Mouse (Mus musculus): ENCODE measurements around the gene Spen. TPM values are rescaled to one million over a fixed set of nuclear protein-coding genes. Genes with fewer than 3 reads are reported as not detected.
A peak's percentile ranks its signal among the peaks of the same experiment; 100 is the strongest.

Gene Spen
- polyA plus RNA-seq, 1 experiment, result 46.9 TPM

GRCm38 (mm10) chr4:141455526-141455925, 82.9 kb downstream of the Spen start:
- Histone ChIP-seq H3K4me3 (ENCODE audit: low read depth, low read length) (no peak overlapping the region), H3K9ac (ENCODE audit: low read depth, poor library complexity, severe bottlenecking) (no peak overlapping the region), H3K27me3 (ENCODE audit: control insufficient read depth, insufficient read depth, low read length, poor library complexity, severe bottlenecking) (no peaks in the 10 kb centered on the region), H3K9me3 (replicated peaks; ENCODE audit: control insufficient read depth, insufficient read depth, low read length, poor library complexity, severe bottlenecking) (no peaks in the 10 kb centered on the region), H3K27ac (ENCODE audit: insufficient read depth, low read length) (no peak overlapping the region), H3K36me3 (ENCODE audit: control insufficient read depth, insufficient read depth, low read length, poor library complexity, severe bottlenecking) (no peaks in the 10 kb centered on the region), H3K4me1 (ENCODE audit: control insufficient read depth, insufficient read depth, low read length) (peaks cover 2% of the 10 kb centered on the region)
- TF ChIP-seq CTCF (IDR thresholded peaks at IDR 0.05; ENCODE audit: low read depth, low read length) (no peak), POLR2A (IDR thresholded peaks at IDR 0.05; ENCODE audit: insufficient read depth, low read length) (no peak), EP300 (IDR thresholded peaks at IDR 0.05; ENCODE audit: insufficient read depth, low read depth, low read length) (no peak)

GRCm38 (mm10) chr4:141454581-141455350, 83.6 kb downstream of the Spen start:
- no peak for TF ChIP-seq POLR2A (IDR thresholded peaks at IDR 0.05; ENCODE audit: insufficient read depth, low read length)
- TF ChIP-seq CTCF (IDR thresholded peaks at IDR 0.05; ENCODE audit: low read depth, low read length), result no peak
- no peak for TF ChIP-seq EP300 (IDR thresholded peaks at IDR 0.05; ENCODE audit: insufficient read depth, low read depth, low read length)
- Histone ChIP-seq H3K4me3 (ENCODE audit: low read depth, low read length) (no peak overlapping the region), H3K4me1 (ENCODE audit: control insufficient read depth, insufficient read depth, low read length) (peaks cover 2% of the 10 kb centered on the region), H3K9ac (ENCODE audit: low read depth, poor library complexity, severe bottlenecking) (no peak overlapping the region), H3K36me3 (ENCODE audit: control insufficient read depth, insufficient read depth, low read length, poor library complexity, severe bottlenecking) (no peaks in the 10 kb centered on the region), H3K27ac (ENCODE audit: insufficient read depth, low read length) (no peak overlapping the region), H3K27me3 (ENCODE audit: control insufficient read depth, insufficient read depth, low read length, poor library complexity, severe bottlenecking) (no peaks in the 10 kb centered on the region), H3K9me3 (replicated peaks; ENCODE audit: control insufficient read depth, insufficient read depth, low read length, poor library complexity, severe bottlenecking) (no peaks in the 10 kb centered on the region)

GRCm38 (mm10) chr4:141451916-141452450, 86.4 kb downstream of the Spen start:
- no peak overlapping the region for H3K4me3 ChIP-seq (ENCODE audit: low read depth, low read length)
- H3K9me3 ChIP-seq (replicated peaks; ENCODE audit: control insufficient read depth, insufficient read depth, low read length, poor library complexity, severe bottlenecking), result no peaks in the 10 kb centered on the region
- H3K36me3 ChIP-seq (ENCODE audit: control insufficient read depth, insufficient read depth, low read length, poor library complexity, severe bottlenecking), result no peaks in the 10 kb centered on the region
- no peak overlapping the region for H3K9ac ChIP-seq (ENCODE audit: low read depth, poor library complexity, severe bottlenecking)
- H3K4me1 ChIP-seq (ENCODE audit: control insufficient read depth, insufficient read depth, low read length), result no peaks in the 10 kb centered on the region
- no peak overlapping the region for H3K27ac ChIP-seq (ENCODE audit: insufficient read depth, low read length)
- TF ChIP-seq POLR2A (IDR thresholded peaks at IDR 0.05; ENCODE audit: insufficient read depth, low read length), result no peak
- TF ChIP-seq CTCF (IDR thresholded peaks at IDR 0.05; ENCODE audit: low read depth, low read length), result no peak
- TF ChIP-seq EP300 (IDR thresholded peaks at IDR 0.05; ENCODE audit: insufficient read depth, low read depth, low read length), result no peak
- H3K27me3 ChIP-seq (ENCODE audit: control insufficient read depth, insufficient read depth, low read length, poor library complexity, severe bottlenecking), result no peaks in the 10 kb centered on the region

DNA sequence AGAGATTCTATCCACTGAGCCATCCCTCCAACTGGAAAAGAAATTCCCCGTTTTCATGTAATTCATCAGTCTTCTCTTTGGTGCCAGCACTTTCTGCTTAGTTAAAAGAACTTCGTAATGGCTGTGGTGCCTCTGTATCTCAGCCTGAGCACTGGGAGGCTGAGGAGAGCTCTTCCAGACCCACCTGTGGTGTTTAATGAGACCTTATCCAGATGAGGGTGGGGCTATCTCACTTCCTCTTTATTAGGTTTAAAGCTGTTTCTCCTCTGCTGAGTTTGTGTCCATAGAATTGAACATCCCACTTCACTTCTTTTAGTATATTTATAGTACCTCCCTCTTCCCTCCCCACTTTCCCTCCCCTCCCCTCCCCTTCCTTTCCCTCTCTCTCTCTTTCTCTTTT, 87.1 kb downstream of the Spen start:
- Histone ChIP-seq H3K9me3 (replicated peaks; ENCODE audit: control insufficient read depth, insufficient read depth, low read length, poor library complexity, severe bottlenecking) (no peaks in the 10 kb centered on the region), H3K9ac (ENCODE audit: low read depth, poor library complexity, severe bottlenecking) (no peak overlapping the region), H3K36me3 (ENCODE audit: control insufficient read depth, insufficient read depth, low read length, poor library complexity, severe bottlenecking) (no peaks in the 10 kb centered on the region), H3K4me1 (ENCODE audit: control insufficient read depth, insufficient read depth, low read length) (no peaks in the 10 kb centered on the region), H3K27me3 (ENCODE audit: control insufficient read depth, insufficient read depth, low read length, poor library complexity, severe bottlenecking) (no peaks in the 10 kb centered on the region), H3K27ac (ENCODE audit: insufficient read depth, low read length) (no peak overlapping the region), H3K4me3 (ENCODE audit: low read depth, low read length) (no peak overlapping the region)
- no peak for TF ChIP-seq EP300 (IDR thresholded peaks at IDR 0.05; ENCODE audit: insufficient read depth, low read depth, low read length)
- no peak for TF ChIP-seq POLR2A (IDR thresholded peaks at IDR 0.05; ENCODE audit: insufficient read depth, low read length)
- TF ChIP-seq CTCF (IDR thresholded peaks at IDR 0.05; ENCODE audit: low read depth, low read length), result no peak

- Histone ChIP-seq H3K36me3 (ENCODE audit: control insufficient read depth, insufficient read depth, low read length, poor library complexity, severe bottlenecking) (no peaks in the 10 kb centered on the region), H3K9ac (ENCODE audit: low read depth, poor library complexity, severe bottlenecking) (no peak overlapping the region), H3K27ac (ENCODE audit: insufficient read depth, low read length) (no peak overlapping the region), H3K4me3 (ENCODE audit: low read depth, low read length) (no peak overlapping the region), H3K4me1 (ENCODE audit: control insufficient read depth, insufficient read depth, low read length) (peaks cover 4% of the 10 kb centered on the region), H3K9me3 (replicated peaks; ENCODE audit: control insufficient read depth, insufficient read depth, low read length, poor library complexity, severe bottlenecking) (no peaks in the 10 kb centered on the region), H3K27me3 (ENCODE audit: control insufficient read depth, insufficient read depth, low read length, poor library complexity, severe bottlenecking) (no peaks in the 10 kb centered on the region)
- TF ChIP-seq POLR2A (IDR thresholded peaks at IDR 0.05; ENCODE audit: insufficient read depth, low read length) (no peak), CTCF (IDR thresholded peaks at IDR 0.05; ENCODE audit: low read depth, low read length) (no peak), EP300 (IDR thresholded peaks at IDR 0.05; ENCODE audit: insufficient read depth, low read depth, low read length) (no peak)
Measured at GRCm38 (mm10) chr4:141446211-141446610, 92.2 kb downstream of the Spen start.

DNA sequence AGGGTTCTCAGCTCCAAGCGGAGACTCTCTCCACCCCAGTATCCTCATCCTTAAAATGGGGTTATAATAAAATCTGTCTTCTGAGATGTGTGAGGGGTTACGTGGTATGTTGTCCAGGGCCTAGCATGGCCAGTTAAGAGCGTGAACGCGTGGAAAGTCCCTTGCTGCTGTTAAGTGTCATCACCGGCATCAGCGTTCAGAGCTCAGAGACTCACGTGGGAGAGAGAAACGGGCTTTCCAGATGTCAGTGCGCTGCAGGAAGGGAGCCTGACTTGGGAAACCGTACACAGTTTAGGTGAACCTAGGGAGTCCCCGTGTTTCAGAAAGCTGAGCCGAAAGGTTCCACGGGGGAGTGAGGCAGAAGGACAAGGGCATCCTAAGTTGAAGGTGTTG, 93.1 kb downstream of the Spen start:
- H3K9me3 ChIP-seq (replicated peaks; ENCODE audit: control insufficient read depth, insufficient read depth, low read length, poor library complexity, severe bottlenecking), result no peaks in the 10 kb centered on the region
- peak overlapping the region; percentile 94 for H3K4me3 ChIP-seq (ENCODE audit: low read depth, low read length)
- no peaks in the 10 kb centered on the region for H3K36me3 ChIP-seq (ENCODE audit: control insufficient read depth, insufficient read depth, low read length, poor library complexity, severe bottlenecking)
- H3K9ac ChIP-seq (ENCODE audit: low read depth, poor library complexity, severe bottlenecking), result peak overlapping the region; percentile 86
- H3K27ac ChIP-seq (ENCODE audit: insufficient read depth, low read length), result no peak overlapping the region
- H3K4me1 ChIP-seq (ENCODE audit: control insufficient read depth, insufficient read depth, low read length), result peaks cover 4% of the 10 kb centered on the region
- TF ChIP-seq POLR2A (IDR thresholded peaks at IDR 0.05; ENCODE audit: insufficient read depth, low read length), result no peak
- TF ChIP-seq CTCF (IDR thresholded peaks at IDR 0.05; ENCODE audit: low read depth, low read length), result no peak
- no peak for TF ChIP-seq EP300 (IDR thresholded peaks at IDR 0.05; ENCODE audit: insufficient read depth, low read depth, low read length)
- H3K27me3 ChIP-seq (ENCODE audit: control insufficient read depth, insufficient read depth, low read length, poor library complexity, severe bottlenecking), result no peaks in the 10 kb centered on the region
